Mouse (Mus musculus) E14TG2a.4 (cell line): Measurements from ENCODE around the gene Rxylt1.

Experiments used
- H3K27me3 ChIP-seq: 2 replicates; pipeline ENCODE4 v1.6.1; 2014; ENCODE audit warnings: low read length, control low read depth; ENCODE audit not compliant: insufficient read depth
- H3K36me3 ChIP-seq: 2 replicates; pipeline ENCODE4 v1.6.1; 2014; ENCODE audit warnings: low read length, control low read depth; ENCODE audit not compliant: insufficient read depth
- H3K4me1 ChIP-seq: replicated peaks from 2 replicates; pipeline ENCODE4 v1.6.1; 2014; ENCODE audit warnings: low read depth, low read length, control low read depth
- H3K4me3 ChIP-seq: replicated peaks from 2 replicates; pipeline ENCODE4 v1.5.1; 2014; ENCODE audit warnings: mild to moderate bottlenecking, low read length
- H3K9me3 ChIP-seq: 2 replicates; pipeline ENCODE4 v1.6.1; 2014; ENCODE audit warnings: low read length, control low read depth
- CTCF ChIP-seq: conservative IDR thresholded peaks from 2 replicates; pipeline ENCODE4 v1.5.1; 2014; ENCODE audit warnings: low read length
- NANOG ChIP-seq: IDR thresholded peaks from 2 replicates; pipeline ENCODE4 v1.6.1; 2014; ENCODE audit warnings: borderline replicate concordance, low read length, mixed read lengths
- POU5F1 ChIP-seq: IDR thresholded peaks from 2 replicates; pipeline ENCODE4 v1.6.1; 2014; ENCODE audit warnings: low read length, borderline replicate concordance

The Rxylt1 gene

GRCm38 (mm10) chr10:122105407-122105806 lies 8.2 kb upstream of the Rxylt1 start:
- Histone ChIP-seq H3K9me3 (no peaks in the 10 kb centered on the region), H3K36me3 (no peaks in the 10 kb centered on the region), H3K4me1 (peaks cover 5% of the 10 kb centered on the region), H3K27me3 (no peaks in the 10 kb centered on the region), H3K4me3 (no peak overlapping the region)
- TF ChIP-seq NANOG (no peak), CTCF (peak; percentile 64)

GRCm38 (mm10) chr10:122102675-122103074 lies 5.5 kb upstream of the Rxylt1 start:
- H3K4me3 ChIP-seq, result no peak overlapping the region
- peaks cover 14% of the 10 kb centered on the region for H3K4me1 ChIP-seq
- no peaks in the 10 kb centered on the region for H3K36me3 ChIP-seq
- H3K9me3 ChIP-seq, result no peaks in the 10 kb centered on the region
- TF ChIP-seq NANOG, result no peak
- TF ChIP-seq POU5F1, result no peak
- no peak for TF ChIP-seq CTCF
- H3K27me3 ChIP-seq, result no peaks in the 10 kb centered on the region

- peak overlapping the region; percentile 91 for H3K4me3 ChIP-seq
- peaks cover 33% of the 10 kb centered on the region for H3K36me3 ChIP-seq
- no peak for TF ChIP-seq NANOG
- no peak for TF ChIP-seq POU5F1
- TF ChIP-seq CTCF, result no peak
Observed at GRCm38 (mm10) chr10:122096462-122096979, 650 bp downstream of the Rxylt1 start.

GRCm38 (mm10) chr10:122090472-122090871 lies 6.7 kb downstream of the Rxylt1 start:
- peaks cover 30% of the 10 kb centered on the region for H3K9me3 ChIP-seq
- TF ChIP-seq POU5F1, result no peak
- TF ChIP-seq CTCF, result no peak
- no peak for TF ChIP-seq NANOG
- H3K4me1 ChIP-seq, result peaks cover 2% of the 10 kb centered on the region
- H3K36me3 ChIP-seq, result peaks cover 68% of the 10 kb centered on the region
- H3K27me3 ChIP-seq, result no peaks in the 10 kb centered on the region
- no peak overlapping the region for H3K4me3 ChIP-seq

More at GRCm38 (mm10) chr10:122096462-122096979, 650 bp downstream of the Rxylt1 start:
- Histone ChIP-seq H3K9me3 (no peaks in the 10 kb centered on the region), H3K27me3 (no peaks in the 10 kb centered on the region), H3K4me1 (peaks cover 19% of the 10 kb centered on the region)

GRCm38 (mm10) chr10:122081352-122081751 lies 15.8 kb downstream of the Rxylt1 start:
- no peak overlapping the region for H3K4me3 ChIP-seq
- no peak for TF ChIP-seq NANOG
- no peak for TF ChIP-seq POU5F1
- TF ChIP-seq CTCF, result no peak
- peaks cover 13% of the 10 kb centered on the region for H3K9me3 ChIP-seq
- H3K4me1 ChIP-seq, result no peaks in the 10 kb centered on the region
- no peaks in the 10 kb centered on the region for H3K27me3 ChIP-seq
- H3K36me3 ChIP-seq, result no peaks in the 10 kb centered on the region; the same call in 1 of the 2 replicates

GRCm38 (mm10) chr10:122069153-122069552 lies 28.0 kb downstream of the Rxylt1 start:
- TF ChIP-seq POU5F1 (no peak), NANOG (no peak), CTCF (no peak)
- no peak overlapping the region for H3K4me3 ChIP-seq
- H3K27me3 ChIP-seq, result no peaks in the 10 kb centered on the region
- no peaks in the 10 kb centered on the region for H3K4me1 ChIP-seq
- H3K9me3 ChIP-seq, result peaks cover 9% of the 10 kb centered on the region
- no peaks in the 10 kb centered on the region for H3K36me3 ChIP-seq

- TF ChIP-seq CTCF (no peak), POU5F1 (no peak), NANOG (no peak)
- Histone ChIP-seq H3K36me3 (no peaks in the 10 kb centered on the region), H3K27me3 (no peaks in the 10 kb centered on the region), H3K9me3 (no peaks in the 10 kb centered on the region), H3K4me3 (no peak overlapping the region), H3K4me1 (0 out of 2 replicates have a peak, but pooled peaks cover 3% of the 10 kb centered on the region)
Observed at GRCm38 (mm10) chr10:122055826-122056225, 41.3 kb downstream of the Rxylt1 start.

- Histone ChIP-seq H3K36me3 (no peaks in the 10 kb centered on the region), H3K27me3 (no peaks in the 10 kb centered on the region), H3K4me1 (peaks cover 7% of the 10 kb centered on the region; the same call in 1 of the 2 replicates), H3K4me3 (no peak overlapping the region), H3K9me3 (no peaks in the 10 kb centered on the region)
- no peak for TF ChIP-seq POU5F1
- peak; percentile 66 for TF ChIP-seq CTCF
Observed at GRCm38 (mm10) chr10:122054535-122054934, 42.6 kb downstream of the Rxylt1 start.

- no peaks in the 10 kb centered on the region for H3K36me3 ChIP-seq
- peaks cover 13% of the 10 kb centered on the region for H3K4me1 ChIP-seq
- peaks cover 8% of the 10 kb centered on the region for H3K27me3 ChIP-seq
- H3K4me3 ChIP-seq, result no peak overlapping the region
- TF ChIP-seq POU5F1 (no peak), CTCF (peak; percentile 92)
- H3K9me3 ChIP-seq, result no peaks in the 10 kb centered on the region
Observed at GRCm38 (mm10) chr10:122051831-122052230, 45.3 kb downstream of the Rxylt1 start.
